Mouse (Mus musculus): ENCODE measurements around the gene Ap1m2.

DNA sequence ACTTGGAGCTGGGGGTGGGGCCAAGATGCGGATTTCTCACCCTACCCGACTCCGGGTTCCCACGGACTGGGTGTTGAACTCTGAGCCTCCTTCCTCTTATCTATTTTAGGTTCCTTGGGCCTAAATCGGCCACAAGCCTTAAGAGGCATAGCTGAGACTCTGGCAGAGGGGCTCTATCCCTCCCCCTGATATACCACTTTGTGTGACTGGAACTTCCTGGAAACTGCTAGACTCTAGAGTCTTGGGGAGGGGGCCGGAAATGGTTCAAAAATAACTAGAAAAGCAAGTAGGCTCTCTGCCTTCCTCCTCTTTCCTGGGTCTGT, 9.3 kb upstream of the Ap1m2 start:
- TF ChIP-seq CTCF (IDR thresholded peaks at IDR 0.05; ENCODE audit: borderline replicate concordance, insufficient read depth, low read depth, low read length) (no peak), POLR2A (IDR thresholded peaks at IDR 0.05; ENCODE audit: borderline replicate concordance, insufficient read depth, low read length) (no peak)

Measured in cerebellum, adult 2 months (tissue).